Mouse (Mus musculus) layer of hippocampus, postnatal 14 days (tissue): ENCODE results near the gene Fndc10. TPM values are rescaled to one million over a fixed set of nuclear protein-coding genes. Genes with fewer than 3 reads are reported as not detected.
"Not testable (repeated sequence)": the region's sequence is repeated elsewhere in the genome, so short reads cannot be mapped to it uniquely, and the experiment has no call there.

Source experiments
- DNase-seq, 2 experiments: peaks; one replicate each; pipeline ENCODE4 v3.0.0; 2021 to 2022; ENCODE audit warnings: low spot score in 2 of 2, mixed read lengths in 1 of 2
- long read RNA-seq, 2 experiments: library from polyadenylated mRNA; stranded (forward); transcript quantifications; one replicate each; pipeline ENCODE4 v2.0.0; 2021
- total RNA-seq, 2 experiments: library from RNA; stranded (reverse); gene quantifications; 2 replicates each; pipeline ENCODE4 v1.2.3; 2021

The Fndc10 gene
- total RNA-seq, result 10 to 100 TPM; 22.5 to 26.4 TPM
- long read RNA-seq, experiment 1, transcript Fndc10-201 (1 exons, 2,140 nt), result major isoform, 6 of 13 reads
- long read RNA-seq, experiment 1, partial matches to known transcripts, result 0 of 13 reads
- long read RNA-seq, experiment 1, other reads (novel, unspliced or antisense), result 7 of 13 reads
- long read RNA-seq, experiment 2, transcript Fndc10-201 (1 exons, 2,140 nt), result major isoform, 10 of 22 reads
- long read RNA-seq, experiment 2, partial matches to known transcripts, result 0 of 22 reads
- long read RNA-seq, experiment 2, other reads (novel, unspliced or antisense), result 12 of 22 reads

- DNase-seq, result peak; percentile 66 to 77
These were observed at the start of gene Fndc10 for GRCm38 (mm10) chr4:155694111-155694481. Gene Fndc10, plus strand, starts transcription at chr4:155694342.

GRCm38 (mm10) chr4:155645308-155645707 lies 48.8 kb upstream of the Fndc10 start, which contains the start of gene Gm10563:
Gene Gm10563, minus strand, starts transcription at chr4:155645408.
- not testable (repeated sequence) for DNase-seq

GRCm38 (mm10) chr4:155645721-155646120 lies 48.4 kb upstream of the Fndc10 start:
- DNase-seq, result no peak

GRCm38 (mm10) chr4:155649355-155649754 lies 44.8 kb upstream of the Fndc10 start:
- DNase-seq, result no peak

- no peak for DNase-seq
These were observed 42.4 kb upstream of the Fndc10 start for GRCm38 (mm10) chr4:155651553-155652269.

- DNase-seq, result peak in 1 of 2 experiments; percentile 50
These were observed 41.7 kb upstream of the Fndc10 start for GRCm38 (mm10) chr4:155652283-155653085.

- peak in 1 of 2 experiments; percentile 26 for DNase-seq
These were observed 41.1 kb upstream of the Fndc10 start, which contains the start of gene Mmp23 for GRCm38 (mm10) chr4:155653086-155653450. Gene Mmp23, minus strand, starts transcription at chr4:155653384.

GRCm38 (mm10) chr4:155653451-155654182 lies 40.5 kb upstream of the Fndc10 start:
- no peak for DNase-seq

- DNase-seq, result no peak
These were observed 40.0 kb upstream of the Fndc10 start for GRCm38 (mm10) chr4:155654183-155654455.

- no peak for DNase-seq
These were observed 39.5 kb upstream of the Fndc10 start for GRCm38 (mm10) chr4:155654456-155655298.

GRCm38 (mm10) chr4:155656214-155656751 lies 37.9 kb upstream of the Fndc10 start:
- no peak for DNase-seq

- DNase-seq, result no peak
These were observed 35.2 kb upstream of the Fndc10 start for GRCm38 (mm10) chr4:155658961-155659360.

- no peak for DNase-seq
These were observed 33.5 kb upstream of the Fndc10 start for GRCm38 (mm10) chr4:155660641-155661040.

GRCm38 (mm10) chr4:155666903-155667302 lies 27.2 kb upstream of the Fndc10 start:
- DNase-seq, result no peak

- DNase-seq, result peak; percentile 98 to 99
These were observed 25.2 kb upstream of the Fndc10 start, which contains the start of gene Mib2 for GRCm38 (mm10) chr4:155668689-155669597. Gene Mib2, minus strand, starts transcription at chr4:155669198.

GRCm38 (mm10) chr4:155669598-155670075 lies 24.5 kb upstream of the Fndc10 start:
- DNase-seq, result no peak

- DNase-seq, result not testable (repeated sequence)
These were observed 23.9 kb upstream of the Fndc10 start for GRCm38 (mm10) chr4:155670236-155670635.

GRCm38 (mm10) chr4:155672082-155672481 lies 22.1 kb upstream of the Fndc10 start:
- DNase-seq, result no peak

GRCm38 (mm10) chr4:155675991-155676390 lies 18.2 kb upstream of the Fndc10 start:
- DNase-seq, result no peak
